Mouse (Mus musculus) adrenal gland, adult 18-20 months (tissue): ENCODE measurements around the gene Syt3. TPM values are rescaled to one million over a fixed set of nuclear protein-coding genes. Genes with fewer than 3 reads are reported as not detected.

Source experiments
- DNase-seq, 2 experiments: peaks; one replicate each; pipeline ENCODE4 v3.0.0; 2021 to 2022; ENCODE audit warnings: low spot score in 2 of 2
- long read RNA-seq, 2 experiments: library from polyadenylated mRNA; stranded (forward); transcript quantifications; one replicate each; pipeline ENCODE4 v2.0.0; 2021
- total RNA-seq, 2 experiments: library from RNA; stranded (reverse); gene quantifications; 1 replicate in 1 of 2; 2 replicates in 1 of 2; pipeline ENCODE4 v1.2.3; 2021

Syt3 gene
- total RNA-seq: 1 to 10 TPM; 4.7 to 6.9 TPM
- long read RNA-seq, experiment 1, transcript Syt3-202 (11 exons, 2,494 nt): major isoform, 5 of 9 reads
- long read RNA-seq, experiment 1, partial matches to known transcripts: 2 of 9 reads
- long read RNA-seq, experiment 1, other reads (novel, unspliced or antisense): 2 of 9 reads
- long read RNA-seq, experiment 2, transcript Syt3-202 (11 exons, 2,494 nt): major isoform, 9 of 14 reads
- long read RNA-seq, experiment 2, partial matches to known transcripts: 2 of 14 reads
- long read RNA-seq, experiment 2, other reads (novel, unspliced or antisense): 3 of 14 reads

DNA sequence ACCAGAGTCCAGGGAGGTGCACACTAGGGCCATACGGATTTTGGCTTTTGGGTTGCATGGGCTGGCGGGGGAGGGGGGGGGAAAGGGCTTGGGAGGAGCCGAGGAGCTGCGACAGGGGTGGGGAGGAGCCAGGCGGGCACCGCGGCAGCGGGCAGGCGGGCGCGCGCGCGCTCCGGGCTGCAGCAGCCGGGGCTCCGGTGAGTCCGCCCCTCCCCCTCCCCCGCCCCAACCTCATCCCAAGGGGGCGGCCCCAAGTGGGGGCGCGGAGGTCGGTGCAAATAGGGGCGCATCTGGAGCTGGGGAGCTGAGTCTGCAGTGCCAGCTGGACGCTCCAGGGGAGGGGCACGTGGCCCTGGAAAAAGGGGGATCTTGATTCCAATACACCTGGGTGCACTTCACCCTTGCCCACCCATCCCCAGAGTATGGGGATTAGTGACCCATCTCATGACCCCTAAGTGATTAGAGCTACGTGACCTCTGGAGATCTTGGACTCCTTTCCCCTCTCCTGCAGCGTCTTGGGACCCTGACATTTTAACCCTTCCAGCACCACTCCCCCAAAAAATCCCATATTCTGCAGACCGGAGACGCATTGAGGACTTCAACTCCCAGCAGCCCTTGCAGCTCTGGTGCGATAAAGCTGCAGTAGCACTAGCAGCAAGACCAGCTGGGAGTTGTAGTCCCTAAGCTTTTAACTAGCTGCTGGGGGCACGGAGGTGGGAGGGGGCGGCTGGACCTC, at the start of gene Syt3:
Gene Syt3 (plus strand): TSS at position 123 of the 736 bp plus-strand sequence.
- DNase-seq: peak; percentile 54 to 55

DNA sequence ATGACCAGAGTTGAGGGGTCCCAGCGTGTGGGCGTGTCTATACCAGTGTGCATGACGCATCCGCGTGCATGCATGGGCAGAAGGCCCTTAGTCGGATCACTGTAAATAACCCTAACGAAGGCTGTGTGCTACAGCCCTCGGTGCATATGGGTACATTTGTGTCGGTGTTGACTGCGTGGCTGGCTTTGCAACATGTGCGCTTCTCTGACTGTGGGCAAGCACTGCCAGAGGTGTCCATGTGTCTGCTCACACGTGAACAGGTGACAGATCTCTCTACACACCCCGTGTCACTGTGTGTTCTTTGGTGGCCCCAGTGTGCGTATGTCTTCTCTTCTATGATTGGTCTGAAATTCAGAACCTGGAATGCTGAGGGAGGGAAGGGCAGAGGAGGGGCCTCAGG, 49.8 kb upstream of the Syt3 start:
- DNase-seq: no peak

DNA sequence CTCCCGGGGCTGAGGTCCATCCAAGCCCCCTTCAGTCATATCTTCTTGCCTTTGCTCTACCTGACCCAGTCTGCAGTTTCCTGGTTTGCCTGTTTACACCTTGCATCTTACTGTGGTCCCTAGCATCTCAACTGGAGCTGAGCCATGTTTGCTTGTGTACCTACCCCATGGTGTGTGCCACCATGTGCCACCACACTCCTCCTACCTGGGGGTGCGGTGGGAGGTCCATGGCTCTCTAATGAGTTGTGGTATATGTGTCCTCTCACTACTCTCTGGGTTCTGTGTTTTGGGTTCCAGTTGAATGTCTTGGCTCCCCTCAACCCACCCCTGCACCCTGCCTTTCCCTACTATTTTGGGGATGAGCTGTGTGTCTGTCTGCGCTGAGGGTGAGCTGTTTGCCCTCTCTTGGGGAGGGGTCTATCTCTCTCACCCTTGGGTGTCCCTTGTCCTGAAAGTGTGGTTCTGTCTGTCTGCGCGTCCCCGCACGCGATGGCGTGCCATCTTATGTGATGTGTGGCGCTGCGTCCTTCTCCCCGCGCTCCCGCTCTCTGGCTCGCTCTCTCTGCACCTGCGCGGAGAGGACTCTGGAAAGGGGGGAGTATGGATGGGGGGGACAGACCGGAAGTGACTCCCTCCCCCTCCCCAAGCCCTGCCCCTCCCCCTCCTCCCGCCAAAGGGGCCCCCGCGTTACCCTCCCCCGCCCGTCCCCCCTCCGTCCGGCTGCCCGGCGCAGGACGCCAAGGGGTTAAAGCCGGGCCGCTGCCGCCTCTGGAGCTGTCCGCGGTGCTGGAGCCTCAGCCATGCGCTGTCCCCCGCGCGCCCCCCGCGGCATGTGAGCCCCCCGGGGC, 48.6 kb upstream of the Syt3 start:
- DNase-seq: no peak

DNA sequence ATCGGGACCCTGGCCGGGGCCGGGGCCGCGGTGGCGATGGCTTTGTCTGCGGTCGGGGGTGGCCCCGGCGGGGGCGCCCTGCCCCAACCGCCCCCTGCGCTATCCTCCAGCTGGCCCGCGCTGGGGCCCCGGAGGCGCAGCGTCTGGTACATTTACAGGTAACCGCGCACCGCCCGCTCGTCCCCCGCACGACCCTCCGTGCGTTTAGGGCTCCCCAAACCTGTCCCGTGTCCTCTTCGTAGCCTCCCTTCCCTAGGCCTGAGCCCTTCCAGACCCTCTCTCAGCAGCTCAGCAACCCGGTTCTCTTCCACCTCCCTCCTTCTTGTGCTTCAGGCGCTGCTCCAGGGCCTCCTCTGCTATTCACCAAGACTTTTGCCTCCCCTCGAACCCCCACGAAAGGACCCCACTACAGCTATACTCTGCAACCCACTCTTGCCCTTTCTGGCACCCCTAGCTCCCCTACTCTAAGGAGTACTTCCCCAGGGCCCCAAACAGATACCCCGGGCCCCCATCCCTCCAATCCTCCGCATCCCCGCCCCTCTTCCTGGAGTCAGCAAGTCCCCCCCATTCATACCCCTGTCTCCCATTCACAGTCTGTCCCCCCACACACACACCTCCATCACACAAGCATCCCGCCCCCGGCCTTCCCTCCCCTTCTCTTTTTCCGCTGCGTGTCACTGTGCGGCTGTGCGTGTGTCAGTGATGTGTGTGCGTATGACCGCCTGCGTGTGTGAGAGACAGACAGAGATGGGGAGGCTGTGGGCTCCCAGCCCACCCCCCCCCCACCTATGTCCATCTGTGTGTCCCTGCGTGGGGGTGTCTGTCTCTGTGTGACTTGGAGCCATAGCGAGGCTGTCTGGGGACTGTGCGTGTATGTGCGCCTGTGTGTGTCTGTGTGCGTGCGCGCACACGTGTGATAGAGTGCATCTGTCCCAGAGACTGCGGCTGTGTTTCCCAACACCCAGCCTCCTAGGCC, 47.6 kb upstream of the Syt3 start:
- no peak for DNase-seq

DNA sequence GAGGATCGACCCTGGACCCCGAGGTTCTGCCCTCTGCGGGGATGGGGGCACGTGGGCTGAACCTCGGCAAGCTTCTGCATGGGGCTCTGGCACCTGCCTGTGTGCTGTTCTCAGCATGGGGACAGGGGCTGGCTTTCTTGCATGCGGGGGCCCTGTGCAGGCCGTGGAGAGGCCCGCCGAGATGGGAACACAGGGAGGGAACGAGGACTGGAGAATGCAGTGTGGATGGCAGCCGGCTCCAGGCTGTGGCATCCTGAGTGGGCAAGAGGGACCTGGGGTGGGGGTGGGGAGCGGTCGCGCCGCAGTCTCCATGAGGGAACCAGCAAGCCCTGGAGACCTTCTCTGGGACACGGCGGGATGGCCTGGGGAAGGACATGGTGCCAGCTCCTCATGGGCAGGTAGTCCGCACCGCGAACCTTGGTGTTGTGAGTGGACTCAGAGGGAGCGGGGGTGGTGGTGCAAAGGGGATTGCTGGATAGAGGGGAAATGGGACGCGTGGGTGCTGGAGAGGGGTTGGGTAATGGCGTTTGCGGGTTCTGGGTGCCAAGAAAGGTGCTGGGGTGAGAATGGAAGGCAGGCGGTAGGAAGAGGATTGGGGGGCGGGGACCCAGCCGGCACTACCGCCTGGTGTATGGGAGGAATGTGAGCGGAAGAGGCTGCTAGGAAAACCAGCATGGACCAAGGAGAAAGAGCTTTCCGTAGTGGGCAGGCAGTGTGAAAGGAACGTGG, 46.6 kb upstream of the Syt3 start:
- DNase-seq: no peak

DNA sequence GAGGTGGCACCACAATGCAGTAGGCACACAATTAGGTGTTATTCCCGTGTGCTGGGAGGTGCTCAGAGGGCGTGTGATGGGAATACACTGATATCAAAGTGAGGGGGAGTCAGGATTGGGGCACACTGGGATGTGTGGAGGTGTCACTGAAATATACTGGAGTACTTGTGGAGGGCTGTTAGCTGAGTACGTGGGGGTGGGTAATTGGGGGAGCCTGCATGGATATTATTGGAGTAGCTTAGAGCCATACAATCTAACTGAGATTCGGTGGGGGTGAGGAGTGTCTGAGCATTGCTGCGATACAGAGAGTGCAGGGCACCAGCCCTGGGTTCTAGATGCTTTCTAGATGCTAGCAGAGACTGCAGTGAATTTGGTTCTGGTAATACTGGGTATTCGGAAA, 43.7 kb upstream of the Syt3 start:
- DNase-seq: no peak

DNA sequence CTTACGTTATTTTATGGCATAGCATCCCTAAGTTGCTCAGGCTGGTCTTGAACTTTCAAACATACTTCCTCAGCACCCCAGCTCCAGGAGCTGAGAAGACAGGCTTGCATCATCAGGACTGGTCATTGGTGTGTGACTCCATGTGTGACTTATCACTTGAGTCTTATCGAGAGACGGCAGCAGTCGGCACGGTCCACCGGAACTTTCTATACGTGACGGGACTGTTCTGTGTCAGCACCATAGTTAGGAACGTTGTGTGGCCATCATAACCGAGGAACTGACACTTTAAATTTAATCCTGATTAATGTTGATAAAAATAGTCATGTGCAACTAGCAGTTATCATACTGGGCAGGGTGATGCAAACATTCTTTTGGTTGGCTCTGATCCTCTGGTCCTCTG, 42.8 kb upstream of the Syt3 start:
- DNase-seq: no peak

DNA sequence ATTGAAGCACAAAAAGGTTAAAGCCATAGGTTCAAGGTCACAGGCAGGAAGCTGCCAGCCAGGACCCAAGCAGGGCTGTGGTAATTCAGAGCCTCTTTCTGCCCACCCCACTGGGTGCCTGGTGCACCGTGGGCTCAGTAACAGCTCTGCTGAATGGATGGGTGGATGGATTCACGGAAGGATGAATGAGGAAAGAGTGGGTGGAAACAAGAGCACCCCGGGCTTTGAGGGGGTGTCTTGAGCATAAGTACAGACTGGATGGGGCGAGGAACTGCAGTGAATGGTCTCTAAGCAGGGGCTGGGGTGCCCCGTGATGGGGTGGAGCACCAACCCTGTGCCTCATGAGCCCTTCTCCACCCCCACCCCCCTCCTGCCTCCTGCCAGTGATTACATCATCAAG, 42.2 kb upstream of the Syt3 start:
- no peak for DNase-seq

DNA sequence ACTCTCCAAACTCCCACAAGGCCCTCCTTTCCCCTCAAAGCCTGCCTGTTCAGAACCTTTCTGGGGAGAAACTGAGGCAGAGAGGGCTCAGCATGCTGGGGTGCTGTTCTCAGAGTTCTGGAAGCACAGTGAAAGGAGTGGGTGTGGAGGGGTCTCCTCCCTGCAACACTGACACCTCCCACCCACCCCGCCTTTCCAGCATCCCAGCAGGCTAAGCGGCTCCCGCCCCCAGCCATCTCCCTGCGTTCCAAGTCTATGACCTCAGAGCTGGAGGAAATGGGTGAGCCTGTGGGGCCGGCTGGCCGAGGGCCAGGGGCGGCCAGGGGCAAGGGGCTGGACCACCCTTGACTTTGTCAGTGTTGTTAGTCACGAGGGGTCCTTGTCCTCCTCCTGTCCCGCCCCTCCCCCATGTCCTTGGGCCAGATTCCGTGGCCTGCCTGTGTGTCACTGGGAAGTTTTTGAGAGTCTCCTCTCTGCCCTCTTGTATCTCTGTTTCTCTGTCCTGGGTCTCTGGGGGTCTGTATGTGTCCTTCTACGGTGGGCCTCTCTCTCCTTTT, 40.4 kb upstream of the Syt3 start:
- no peak for DNase-seq

DNA sequence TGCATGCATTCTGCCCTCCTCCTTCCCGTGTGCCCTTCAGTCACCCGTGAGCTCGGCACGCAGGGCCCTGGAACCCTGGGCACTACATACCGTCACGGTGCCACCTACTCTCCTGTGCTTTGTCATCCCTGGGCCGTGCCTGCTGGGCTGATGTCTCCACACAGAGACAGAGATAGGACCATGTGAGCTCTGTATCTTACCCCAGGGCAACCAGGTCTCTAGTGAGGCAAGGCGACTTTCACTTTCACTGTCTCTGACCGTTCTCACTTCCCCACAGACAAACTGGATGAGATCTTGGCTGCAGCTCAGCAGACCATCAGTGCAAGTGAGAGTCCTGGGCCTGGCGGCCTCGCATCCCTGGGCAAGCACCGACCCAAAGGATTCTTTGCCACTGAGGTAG, 39.3 kb upstream of the Syt3 start:
- DNase-seq: no peak

DNA sequence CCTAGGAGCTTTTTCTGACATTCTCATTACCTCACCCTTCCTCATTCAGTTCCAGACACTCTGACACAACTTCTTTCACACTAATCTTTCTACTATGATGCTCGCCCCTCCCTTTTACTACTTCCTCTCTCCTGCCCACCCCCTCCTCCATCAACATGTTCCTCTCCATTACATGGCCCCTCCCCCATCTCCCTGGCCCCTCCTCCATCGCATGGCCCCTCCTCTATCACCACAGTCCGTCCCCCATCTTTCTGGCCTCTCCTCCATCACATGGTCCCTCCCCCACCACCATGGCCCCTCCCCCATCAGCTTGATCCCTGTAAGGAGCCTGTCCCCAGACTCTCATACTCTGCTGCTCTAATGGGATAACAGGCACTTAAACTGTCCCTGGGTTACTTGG, 34.9 kb upstream of the Syt3 start:
- DNase-seq: no peak

DNA sequence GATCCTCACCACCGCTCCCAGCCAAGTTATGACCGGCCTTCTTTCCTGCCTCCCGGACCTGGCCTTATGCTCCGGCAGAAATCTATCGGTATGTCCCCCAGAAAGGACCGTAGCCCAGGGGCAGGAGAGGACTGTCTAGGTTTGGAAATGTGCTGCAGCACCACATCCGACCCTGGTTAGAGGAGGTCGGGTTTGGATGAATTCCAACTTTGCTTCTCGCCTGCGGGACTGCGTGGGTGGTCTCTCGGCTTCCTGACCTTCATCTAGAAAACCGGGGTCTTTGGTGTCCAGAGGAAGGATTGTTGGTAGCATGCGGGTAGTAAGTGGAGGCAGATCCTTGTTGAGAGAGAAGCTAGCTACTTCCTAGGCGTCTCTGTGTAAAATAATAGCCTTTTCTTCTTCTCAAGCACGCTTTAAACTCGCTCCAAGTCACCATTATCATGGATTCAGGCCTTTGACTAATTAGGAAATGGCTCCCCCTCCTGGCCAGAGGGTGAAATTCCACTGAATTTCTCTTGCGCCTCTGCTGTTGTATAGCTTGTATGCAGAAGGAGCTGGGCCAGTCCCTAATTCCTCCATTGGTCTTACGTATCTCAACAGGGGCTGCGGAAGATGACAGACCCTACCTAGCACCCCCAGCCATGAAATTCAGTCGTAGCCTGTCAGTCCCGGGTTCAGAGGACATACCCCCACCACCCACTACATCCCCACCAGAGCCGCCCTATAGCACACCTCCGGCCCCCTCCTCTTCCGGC, 32.8 kb upstream of the Syt3 start:
- peak; percentile 67 to 72 for DNase-seq

DNA sequence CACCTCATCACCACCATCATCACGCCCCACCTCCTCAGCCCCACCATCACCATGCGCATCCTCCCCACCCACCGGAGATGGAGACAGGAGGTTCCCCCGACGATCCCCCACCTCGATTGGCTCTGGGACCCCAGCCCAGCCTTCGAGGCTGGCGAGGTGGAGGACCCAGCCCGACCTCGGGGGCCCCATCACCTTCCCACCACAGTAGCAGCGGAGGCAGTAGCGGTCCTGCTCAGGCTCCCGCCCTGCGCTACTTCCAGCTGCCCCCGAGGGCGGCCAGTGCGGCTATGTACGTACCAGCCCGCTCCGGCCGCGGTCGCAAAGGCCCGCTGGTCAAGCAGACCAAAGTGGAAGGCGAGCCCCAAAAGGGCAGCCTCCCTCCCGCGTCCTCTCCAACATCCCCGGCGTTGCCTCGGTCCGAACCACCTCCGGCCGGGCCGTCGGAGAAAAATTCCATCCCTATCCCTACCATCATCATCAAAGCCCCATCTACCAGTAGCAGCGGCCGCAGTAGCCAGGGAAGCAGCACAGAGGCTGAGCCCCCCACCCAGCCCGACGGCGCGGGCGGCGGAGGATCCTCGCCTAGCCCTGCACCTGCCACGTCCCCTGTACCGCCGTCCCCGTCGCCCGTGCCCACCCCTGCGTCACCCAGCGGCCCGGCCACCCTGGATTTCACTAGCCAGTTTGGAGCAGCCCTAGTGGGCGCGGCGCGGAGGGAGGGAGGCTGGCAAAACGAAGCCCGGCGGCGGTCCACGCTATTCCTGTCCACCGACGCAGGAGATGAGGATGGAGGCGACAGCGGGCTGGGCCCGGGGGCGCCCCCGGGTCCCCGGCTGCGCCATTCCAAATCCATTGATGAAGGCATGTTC, 31.8 kb upstream of the Syt3 start:
- DNase-seq: no peak

DNA sequence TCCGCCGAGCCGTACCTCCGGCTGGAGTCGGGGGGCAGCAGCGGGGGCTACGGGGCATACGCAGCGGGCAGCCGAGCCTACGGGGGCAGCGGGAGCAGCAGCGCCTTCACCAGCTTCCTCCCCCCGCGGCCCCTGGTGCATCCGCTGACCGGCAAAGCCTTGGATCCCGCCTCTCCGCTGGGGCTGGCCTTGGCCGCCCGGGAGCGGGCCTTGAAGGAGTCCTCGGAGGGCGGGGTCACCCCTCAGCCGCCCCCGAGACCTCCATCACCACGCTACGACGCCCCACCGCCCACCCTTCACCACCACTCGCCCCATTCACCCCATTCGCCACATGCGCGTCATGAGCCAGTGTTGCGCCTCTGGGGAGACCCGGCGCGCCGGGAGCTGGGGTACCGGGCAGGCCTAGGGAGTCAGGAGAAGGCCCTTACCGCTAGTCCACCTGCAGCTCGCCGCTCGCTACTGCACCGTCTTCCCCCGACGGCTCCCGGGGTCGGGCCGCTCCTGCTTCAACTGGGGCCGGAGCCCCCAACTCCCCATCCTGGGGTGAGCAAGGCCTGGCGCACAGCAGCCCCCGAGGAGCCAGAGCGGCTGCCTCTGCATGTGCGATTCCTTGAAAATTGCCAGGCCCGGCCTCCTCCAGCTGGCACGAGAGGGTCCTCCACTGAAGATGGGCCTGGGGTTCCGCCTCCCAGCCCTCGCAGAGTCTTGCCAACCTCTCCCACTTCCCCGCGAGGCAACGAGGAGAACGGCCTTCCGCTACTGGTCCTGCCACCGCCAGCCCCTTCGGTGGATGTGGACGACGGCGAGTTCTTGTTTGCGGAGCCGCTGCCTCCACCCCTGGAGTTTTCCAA, 30.9 kb upstream of the Syt3 start:
- no peak for DNase-seq

DNA sequence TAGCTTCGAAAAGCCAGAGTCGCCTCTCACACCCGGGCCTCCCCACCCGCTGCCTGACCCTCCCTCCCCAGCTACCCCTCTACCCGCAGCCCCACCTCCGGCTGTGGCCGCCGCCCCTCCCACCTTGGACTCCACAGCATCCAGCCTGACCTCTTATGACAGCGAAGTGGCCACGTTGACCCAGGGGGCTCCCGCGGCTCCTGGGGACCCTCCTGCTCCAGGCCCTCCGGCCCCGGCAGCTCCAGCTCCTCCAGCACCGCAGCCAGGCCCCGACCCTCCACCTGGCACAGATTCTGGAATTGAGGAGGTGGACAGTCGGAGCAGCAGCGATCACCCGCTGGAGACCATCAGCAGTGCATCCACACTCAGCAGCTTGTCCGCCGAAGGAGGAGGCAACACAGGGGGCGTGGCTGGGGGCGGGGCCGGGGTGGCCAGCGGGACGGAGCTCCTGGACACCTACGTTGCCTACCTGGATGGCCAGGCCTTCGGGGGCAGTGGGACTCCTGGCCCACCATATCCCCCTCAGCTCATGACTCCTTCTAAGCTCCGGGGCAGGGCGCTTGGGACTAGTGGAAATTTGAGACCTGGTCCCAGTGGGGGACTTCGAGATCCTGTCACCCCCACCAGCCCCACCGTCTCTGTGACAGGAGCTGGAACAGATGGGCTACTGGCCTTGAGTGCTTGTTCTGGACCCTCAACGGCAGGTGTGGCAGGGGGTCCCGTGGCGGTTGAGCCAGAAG, 30.1 kb upstream of the Syt3 start:
- DNase-seq: no peak

DNA sequence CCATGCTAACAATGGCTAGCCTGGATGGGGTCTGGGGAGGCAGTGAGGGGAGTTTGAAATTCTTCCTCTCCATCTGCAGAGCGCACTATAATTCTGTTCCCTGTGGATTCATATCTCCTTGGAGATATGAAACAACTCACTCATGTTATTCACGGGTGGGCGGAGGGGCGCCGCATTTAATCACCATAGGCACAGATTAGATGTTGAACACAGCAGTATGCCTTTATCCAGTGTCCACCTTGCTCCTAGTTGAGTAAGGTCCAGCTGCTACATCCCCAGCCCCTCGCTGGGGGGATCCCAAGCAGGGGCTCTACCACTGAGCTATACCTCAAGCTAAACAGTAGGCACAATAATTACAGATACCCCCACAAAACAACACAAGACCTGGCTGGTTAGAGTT, 28.5 kb upstream of the Syt3 start:
- no peak for DNase-seq
